Mouse (Mus musculus): ENCODE results near the gene Gltp. TPM values are rescaled to one million over a fixed set of nuclear protein-coding genes. Genes with fewer than 3 reads are reported as not detected.

Gltp gene
- polyA plus RNA-seq, 1 experiment from 2014 or later: 23.8 TPM

DNA sequence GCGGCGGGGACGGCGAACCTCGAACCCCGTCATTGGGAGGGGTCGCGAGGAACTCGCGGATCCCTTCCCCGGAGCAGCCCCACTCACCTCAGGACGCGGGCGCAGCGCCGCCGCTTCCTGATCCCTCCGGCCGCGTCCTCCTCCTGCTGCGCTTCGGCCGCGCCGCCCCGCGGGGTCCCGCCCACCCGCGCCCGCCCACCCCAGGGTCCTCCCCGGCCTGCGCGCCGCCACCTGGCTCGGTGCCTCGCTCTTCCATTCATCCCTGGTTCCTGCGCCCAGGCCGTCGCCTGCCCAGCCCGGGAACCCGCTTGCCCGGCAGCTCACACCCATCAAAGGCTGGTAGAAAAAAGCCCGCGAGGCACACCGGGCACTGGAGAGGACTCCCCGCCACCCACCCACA is 32.5 kb downstream of the Gltp start, which contains the start of gene Trpv4:
Gene Trpv4 (minus strand): TSS at position 167 of the 400 bp plus-strand sequence.
- Histone ChIP-seq H3K36me3 (replicated peaks; ENCODE audit: insufficient read depth, low read length) (no peaks in the 10 kb centered on the region), H3K27me3 (ENCODE audit: insufficient read depth, low read length) (peaks cover 35% of the 10 kb centered on the region), H3K4me2 (ENCODE audit: low read depth, low read length) (peak within 1 kb of the TSS; percentile 67), H3K9ac (replicated peaks) (0 out of 2 replicates have a peak within 1 kb of the TSS, but pooled peaks have one; percentile 16), H3K4me3 (ENCODE audit: low read depth, low read length) (peak within 1 kb of the TSS; percentile 46), H3K9me3 (ENCODE audit: low read length) (no peaks in the 10 kb centered on the region), H3K27ac (ENCODE audit: low read depth) (no peak within 1 kb of the TSS), H3K4me1 (ENCODE audit: insufficient read depth) (no peaks in the 10 kb centered on the region)
- 2% methylated on average over 36 of the region's 47 CpGs for WGBS (ENCODE audit: insufficient replicate concordance)
- ATAC-seq (no peak), DNase-seq (no peak)
- TF ChIP-seq CTCF (IDR thresholded peaks at IDR 0.05; ENCODE audit: low read depth): no peak
- no peak for TF ChIP-seq EP300 (IDR thresholded peaks at IDR 0.05; ENCODE audit: low read depth)

DNA sequence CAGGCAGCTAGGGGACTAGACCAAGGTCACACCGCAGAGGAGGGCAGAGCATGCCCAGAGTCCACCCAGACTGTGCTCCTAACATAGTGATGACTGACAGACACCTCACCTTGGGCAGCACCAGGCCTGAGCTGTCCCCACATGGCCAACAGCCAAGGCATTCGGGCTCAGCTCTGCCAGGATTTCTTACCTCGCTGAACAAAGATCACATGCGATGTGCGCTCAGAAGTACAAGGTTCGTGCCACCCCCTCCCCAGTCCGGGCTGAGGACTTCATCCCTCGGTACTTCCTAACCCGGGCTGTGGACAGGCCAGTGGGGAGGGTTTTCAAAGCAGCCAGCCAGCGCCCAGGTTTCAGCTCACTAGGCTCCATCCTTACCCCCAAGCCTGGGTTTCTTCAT is 33.4 kb downstream of the Gltp start:
- Histone ChIP-seq H3K27me3 (ENCODE audit: insufficient read depth, low read length) (peaks cover 35% of the 10 kb centered on the region), H3K9ac (replicated peaks) (no peak overlapping the region), H3K4me2 (ENCODE audit: low read depth, low read length) (no peak overlapping the region), H3K36me3 (replicated peaks; ENCODE audit: insufficient read depth, low read length) (no peaks in the 10 kb centered on the region), H3K9me3 (ENCODE audit: low read length) (no peaks in the 10 kb centered on the region), H3K4me1 (ENCODE audit: insufficient read depth) (no peaks in the 10 kb centered on the region), H3K27ac (ENCODE audit: low read depth) (no peak overlapping the region), H3K4me3 (ENCODE audit: low read depth, low read length) (peak overlapping the region; percentile 46; the same call in 1 of the 2 replicates)
- no peak for DNase-seq
- 26% methylated on average over 10 of the region's 10 CpGs for WGBS (ENCODE audit: insufficient replicate concordance)
- ATAC-seq: no peak
- TF ChIP-seq EP300 (IDR thresholded peaks at IDR 0.05; ENCODE audit: low read depth) (no peak), CTCF (IDR thresholded peaks at IDR 0.05; ENCODE audit: low read depth) (no peak)

GRCm38 (mm10) chr5:114656305-114656704 is 34.5 kb downstream of the Gltp start:
- no peak for TF ChIP-seq EP300 (IDR thresholded peaks at IDR 0.05; ENCODE audit: low read depth)
- no peak for TF ChIP-seq CTCF (IDR thresholded peaks at IDR 0.05; ENCODE audit: low read depth)
- Histone ChIP-seq H3K9ac (replicated peaks) (no peak overlapping the region), H3K4me2 (ENCODE audit: low read depth, low read length) (no peak overlapping the region), H3K4me3 (ENCODE audit: low read depth, low read length) (no peak overlapping the region), H3K27ac (ENCODE audit: low read depth) (no peak overlapping the region), H3K27me3 (ENCODE audit: insufficient read depth, low read length) (peaks cover 35% of the 10 kb centered on the region), H3K9me3 (ENCODE audit: low read length) (no peaks in the 10 kb centered on the region), H3K36me3 (replicated peaks; ENCODE audit: insufficient read depth, low read length) (no peaks in the 10 kb centered on the region), H3K4me1 (ENCODE audit: insufficient read depth) (no peaks in the 10 kb centered on the region)
- no peak for ATAC-seq
- no peak for DNase-seq
- WGBS (ENCODE audit: insufficient replicate concordance): 70% methylated on average over 7 of the region's 7 CpGs

DNA sequence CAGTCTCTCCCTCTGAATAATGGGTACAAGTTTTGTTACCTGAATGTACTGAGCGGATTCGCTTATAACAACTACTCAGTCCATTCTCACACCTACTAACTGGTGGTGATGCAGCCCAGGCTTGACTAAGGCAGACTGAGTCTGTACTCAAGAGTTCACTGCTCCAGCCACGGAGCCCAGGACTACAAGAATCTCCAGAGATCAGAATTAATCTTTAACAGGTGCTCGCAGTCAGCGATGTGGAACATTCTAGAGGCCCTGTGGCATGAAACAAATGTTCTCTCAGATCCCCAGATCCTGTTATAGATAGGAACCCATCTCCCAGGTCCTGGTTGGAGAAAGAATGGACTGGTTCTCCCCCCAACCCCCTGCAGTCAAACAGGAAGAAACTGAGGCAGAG is 35.1 kb downstream of the Gltp start:
- Histone ChIP-seq H3K4me3 (ENCODE audit: low read depth, low read length) (no peak overlapping the region), H3K9ac (replicated peaks) (no peak overlapping the region), H3K27me3 (ENCODE audit: insufficient read depth, low read length) (peaks cover 35% of the 10 kb centered on the region), H3K4me1 (ENCODE audit: insufficient read depth) (no peaks in the 10 kb centered on the region), H3K36me3 (replicated peaks; ENCODE audit: insufficient read depth, low read length) (no peaks in the 10 kb centered on the region), H3K4me2 (ENCODE audit: low read depth, low read length) (no peak overlapping the region), H3K27ac (ENCODE audit: low read depth) (no peak overlapping the region), H3K9me3 (ENCODE audit: low read length) (no peaks in the 10 kb centered on the region)
- no peak for TF ChIP-seq EP300 (IDR thresholded peaks at IDR 0.05; ENCODE audit: low read depth)
- no peak for TF ChIP-seq CTCF (IDR thresholded peaks at IDR 0.05; ENCODE audit: low read depth)
- WGBS (ENCODE audit: insufficient replicate concordance): 72% methylated on average over 5 of the region's 5 CpGs
- DNase-seq (no peak), ATAC-seq (no peak)

GRCm38 (mm10) chr5:114653656-114654437 is 36.9 kb downstream of the Gltp start:
- DNase-seq (no peak), ATAC-seq (0 out of 2 replicates have a peak, but pooled peaks have one; percentile 21)
- no peaks in the 10 kb centered on the region for H3K4me1 ChIP-seq (ENCODE audit: insufficient read depth)
- H3K9me3 ChIP-seq (ENCODE audit: low read length): no peaks in the 10 kb centered on the region
- no peak overlapping the region for H3K27ac ChIP-seq (ENCODE audit: low read depth)
- no peak overlapping the region for H3K4me2 ChIP-seq (ENCODE audit: low read depth, low read length)
- no peaks in the 10 kb centered on the region for H3K36me3 ChIP-seq (replicated peaks; ENCODE audit: insufficient read depth, low read length)
- H3K4me3 ChIP-seq (ENCODE audit: low read depth, low read length): no peak overlapping the region
- H3K27me3 ChIP-seq (ENCODE audit: insufficient read depth, low read length): peaks cover 25% of the 10 kb centered on the region
- WGBS (ENCODE audit: insufficient replicate concordance): 59% methylated on average over 11 of the region's 15 CpGs
- TF ChIP-seq CTCF (IDR thresholded peaks at IDR 0.05; ENCODE audit: low read depth) (no peak), EP300 (IDR thresholded peaks at IDR 0.05; ENCODE audit: low read depth) (no peak)
- H3K9ac ChIP-seq (replicated peaks): no peak overlapping the region

DNA sequence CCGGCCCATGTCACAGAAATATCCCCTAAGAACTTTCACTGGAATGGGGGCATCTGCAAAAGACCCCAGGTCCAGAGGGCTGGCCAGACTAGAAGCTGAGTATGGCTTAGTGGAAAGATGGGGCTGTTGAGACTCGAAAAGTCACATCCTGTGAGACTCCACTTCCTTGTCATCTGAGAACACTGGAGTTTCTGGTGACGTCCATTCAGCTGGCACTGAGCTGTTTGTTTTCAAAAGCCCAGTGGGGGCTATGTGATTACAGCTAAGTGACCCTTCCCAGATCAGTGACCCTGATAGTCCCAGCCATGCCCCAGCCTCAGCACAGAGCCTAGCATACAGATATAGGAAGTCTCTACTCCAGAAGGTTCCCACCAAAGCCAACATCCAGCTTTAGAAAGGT is 39.3 kb downstream of the Gltp start:
- Histone ChIP-seq H3K36me3 (replicated peaks; ENCODE audit: insufficient read depth, low read length) (no peaks in the 10 kb centered on the region), H3K4me1 (ENCODE audit: insufficient read depth) (peaks cover 10% of the 10 kb centered on the region), H3K27me3 (ENCODE audit: insufficient read depth, low read length) (peaks cover 4% of the 10 kb centered on the region), H3K9me3 (ENCODE audit: low read length) (no peaks in the 10 kb centered on the region), H3K27ac (ENCODE audit: low read depth) (no peak overlapping the region), H3K4me3 (ENCODE audit: low read depth, low read length) (no peak overlapping the region), H3K9ac (replicated peaks) (no peak overlapping the region), H3K4me2 (ENCODE audit: low read depth, low read length) (0 out of 2 replicates have a peak overlapping the region, but pooled peaks have one; percentile 6)
- ATAC-seq (no peak), DNase-seq (no peak)
- TF ChIP-seq CTCF (IDR thresholded peaks at IDR 0.05; ENCODE audit: low read depth) (no peak), EP300 (IDR thresholded peaks at IDR 0.05; ENCODE audit: low read depth) (no peak)
- WGBS (ENCODE audit: insufficient replicate concordance): 22% methylated on average over 3 of the region's 3 CpGs

All from liver, postnatal 0 days (tissue).